Mouse (Mus musculus): ENCODE results near the gene Pla2g5.
"Not testable (repeated sequence)": the region's sequence is repeated elsewhere in the genome, so short reads cannot be mapped to it uniquely, and the experiment has no call there.

The Pla2g5 gene

GRCm38 (mm10) chr4:138863344-138863998 is at the start of gene Pla2g5:
Pla2g5 (minus strand) TSS chr4:138863482.
- no peaks in the 10 kb centered on the region for H3K36me3 ChIP-seq (ENCODE audit: control insufficient read depth, insufficient read depth, low read length, poor library complexity, severe bottlenecking)
- peak; percentile 15 for DNase-seq (ENCODE audit: low read depth, low spot score)
- H3K27me3 ChIP-seq (ENCODE audit: control insufficient read depth, insufficient read depth, low read length, poor library complexity, severe bottlenecking) = 0 out of 2 replicates have a peak, but pooled peaks cover 2% of the 10 kb centered on the region

DNA sequence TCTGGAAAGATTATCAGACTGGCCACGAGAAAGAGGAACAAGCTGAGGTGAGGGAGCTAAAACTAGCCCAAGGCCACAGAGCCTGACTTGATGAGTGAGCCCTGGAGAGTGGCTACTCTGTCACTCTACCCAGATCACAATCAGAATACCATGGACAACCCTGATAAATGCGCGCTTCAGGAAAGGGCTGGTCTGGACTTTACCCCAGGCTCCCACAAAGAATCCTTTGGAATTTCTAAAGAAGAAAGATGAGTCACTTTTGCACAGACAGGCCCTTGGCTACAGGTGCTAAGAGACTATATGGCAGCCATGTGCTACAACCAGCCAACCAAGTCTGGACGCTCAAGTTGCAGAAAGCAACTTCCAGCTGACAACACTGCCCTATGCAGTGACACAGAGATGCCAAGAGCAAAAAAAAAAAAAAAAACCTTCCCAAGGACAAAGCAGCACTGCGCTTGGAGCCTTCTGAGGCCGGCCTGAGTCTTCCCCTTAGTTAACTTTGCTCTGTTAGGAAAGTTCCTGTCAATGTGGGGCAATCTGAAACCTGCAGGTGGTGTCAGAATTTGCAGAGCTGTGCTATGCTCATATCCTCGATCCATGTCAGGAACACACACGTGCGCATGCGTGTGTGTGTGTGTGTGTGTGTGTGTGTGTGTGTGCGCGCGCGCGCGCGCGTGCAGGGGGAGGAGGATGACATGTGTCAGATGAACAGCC is 42.5 kb upstream of the Pla2g5 start:
- no peaks in the 10 kb centered on the region for H3K27me3 ChIP-seq (ENCODE audit: control insufficient read depth, insufficient read depth, low read length, poor library complexity, severe bottlenecking)
- no peaks in the 10 kb centered on the region; the same call in none of the 2 replicates for H3K36me3 ChIP-seq (ENCODE audit: control insufficient read depth, insufficient read depth, low read length, poor library complexity, severe bottlenecking)
- no peak for DNase-seq (ENCODE audit: low read depth, low spot score)

DNA sequence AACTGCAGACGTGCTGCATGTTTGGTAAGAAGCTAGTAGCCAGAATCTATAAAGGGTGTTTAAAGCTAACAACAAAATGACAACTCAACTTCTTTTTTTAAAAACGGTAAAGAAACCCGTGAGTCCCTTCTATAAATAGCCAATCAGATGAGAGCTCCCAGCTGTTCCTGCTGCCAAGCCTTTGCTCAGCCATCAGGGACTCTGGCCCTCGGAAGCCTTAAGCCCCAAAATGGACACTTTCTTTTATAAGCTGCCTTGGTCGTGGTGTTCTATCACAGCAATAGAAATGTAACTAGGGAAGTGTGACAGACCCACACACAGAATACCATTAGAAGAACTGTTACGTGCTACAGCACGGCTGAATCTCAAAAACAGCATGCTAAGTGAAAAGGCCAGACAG is 36.1 kb upstream of the Pla2g5 start:
- no peak for DNase-seq (ENCODE audit: low read depth, low spot score)
- peaks cover 10% of the 10 kb centered on the region for H3K36me3 ChIP-seq (ENCODE audit: control insufficient read depth, insufficient read depth, low read length, poor library complexity, severe bottlenecking)
- no peaks in the 10 kb centered on the region for H3K27me3 ChIP-seq (ENCODE audit: control insufficient read depth, insufficient read depth, low read length, poor library complexity, severe bottlenecking)

- not testable (repeated sequence) for H3K27me3 ChIP-seq (ENCODE audit: control insufficient read depth, insufficient read depth, low read length, poor library complexity, severe bottlenecking); DNase-seq (ENCODE audit: low read depth, low spot score)
- peaks cover 10% of the 10 kb centered on the region for H3K36me3 ChIP-seq (ENCODE audit: control insufficient read depth, insufficient read depth, low read length, poor library complexity, severe bottlenecking)
These were observed 30.5 kb upstream of the Pla2g5 start for GRCm38 (mm10) chr4:138893789-138894188.

DNA sequence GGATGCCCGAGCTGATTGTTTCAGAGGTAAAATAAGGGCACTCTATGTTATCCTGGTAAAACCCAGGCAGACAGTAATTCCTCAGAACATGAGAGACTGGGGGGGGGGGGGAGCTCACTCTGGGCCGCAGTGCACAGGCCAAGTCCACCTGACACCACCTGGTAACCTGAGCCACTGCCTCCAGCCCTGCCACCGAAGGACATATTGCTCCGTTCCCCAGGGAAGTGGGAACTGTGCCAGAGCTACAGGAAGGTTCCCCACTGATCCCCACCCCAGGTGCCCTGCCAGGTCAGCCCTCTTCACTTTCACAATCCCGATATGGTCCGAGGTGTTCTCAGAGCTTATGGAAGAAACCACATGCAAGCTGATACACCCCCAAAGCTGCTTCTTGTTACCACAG is 29.4 kb upstream of the Pla2g5 start:
- DNase-seq (ENCODE audit: low read depth, low spot score) = no peak
- Histone ChIP-seq H3K36me3 (ENCODE audit: control insufficient read depth, insufficient read depth, low read length, poor library complexity, severe bottlenecking) (peaks cover 10% of the 10 kb centered on the region), H3K27me3 (ENCODE audit: control insufficient read depth, insufficient read depth, low read length, poor library complexity, severe bottlenecking) (no peaks in the 10 kb centered on the region)

- H3K36me3 ChIP-seq (ENCODE audit: control insufficient read depth, insufficient read depth, low read length, poor library complexity, severe bottlenecking) = no peaks in the 10 kb centered on the region; the same call in 1 of the 2 replicates
These were observed 26.4 kb upstream of the Pla2g5 start for GRCm38 (mm10) chr4:138889635-138890034.

DNA sequence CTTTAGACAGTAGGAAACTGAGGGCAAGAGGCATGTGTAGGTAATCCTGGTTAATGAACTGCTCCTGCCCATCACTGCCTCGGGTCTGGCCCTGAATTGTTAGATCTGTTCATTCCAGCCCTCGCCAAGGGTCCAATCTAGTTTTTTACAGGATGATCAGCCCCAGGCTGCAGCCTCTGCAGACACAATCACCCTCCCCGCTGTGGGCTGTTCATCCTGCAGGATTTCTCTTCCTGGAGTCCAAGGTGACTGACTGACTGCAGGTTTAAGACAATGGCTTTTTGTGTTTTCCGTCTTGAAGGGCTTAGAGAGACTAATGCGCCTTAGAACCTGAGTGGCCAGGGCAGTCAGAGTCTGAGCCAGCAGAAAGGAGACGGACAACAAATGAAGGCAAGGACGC is 25.9 kb upstream of the Pla2g5 start:
- H3K27me3 ChIP-seq (ENCODE audit: control insufficient read depth, insufficient read depth, low read length, poor library complexity, severe bottlenecking) = no peaks in the 10 kb centered on the region; the same call in 1 of the 2 replicates
- no peaks in the 10 kb centered on the region for H3K36me3 ChIP-seq (ENCODE audit: control insufficient read depth, insufficient read depth, low read length, poor library complexity, severe bottlenecking)
- no peak for DNase-seq (ENCODE audit: low read depth, low spot score)

More at GRCm38 (mm10) chr4:138889635-138890034, 26.4 kb upstream of the Pla2g5 start:
- no peaks in the 10 kb centered on the region; the same call in 1 of the 2 replicates for H3K27me3 ChIP-seq (ENCODE audit: control insufficient read depth, insufficient read depth, low read length, poor library complexity, severe bottlenecking)
- DNase-seq (ENCODE audit: low read depth, low spot score) = no peak

DNA sequence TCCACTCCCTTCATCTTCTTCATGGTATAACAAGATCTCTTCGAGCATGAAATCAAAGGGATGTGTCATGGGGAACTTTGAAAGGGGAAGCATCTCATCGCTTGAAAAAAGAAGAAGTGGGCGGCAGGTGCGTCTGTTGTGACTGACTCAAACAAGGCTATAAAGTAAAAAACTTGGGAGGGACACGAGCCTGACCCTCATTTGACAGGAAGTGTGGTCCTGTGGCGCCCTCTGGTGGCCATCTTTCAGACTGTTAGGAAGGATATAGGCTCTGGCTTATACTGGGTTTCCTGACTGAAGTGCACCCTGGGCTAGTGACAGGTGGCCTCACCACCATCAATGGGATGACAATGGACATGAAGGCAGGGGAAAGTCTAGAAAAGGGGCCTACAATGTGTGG is 21.0 kb upstream of the Pla2g5 start:
- Histone ChIP-seq H3K27me3 (ENCODE audit: control insufficient read depth, insufficient read depth, low read length, poor library complexity, severe bottlenecking) (no peaks in the 10 kb centered on the region; the same call in 1 of the 2 replicates), H3K36me3 (ENCODE audit: control insufficient read depth, insufficient read depth, low read length, poor library complexity, severe bottlenecking) (no peaks in the 10 kb centered on the region)
- DNase-seq (ENCODE audit: low read depth, low spot score) = peak; percentile 93

GRCm38 (mm10) chr4:138882179-138882578 is 18.9 kb upstream of the Pla2g5 start:
- Histone ChIP-seq H3K36me3 (ENCODE audit: control insufficient read depth, insufficient read depth, low read length, poor library complexity, severe bottlenecking) (no peaks in the 10 kb centered on the region), H3K27me3 (ENCODE audit: control insufficient read depth, insufficient read depth, low read length, poor library complexity, severe bottlenecking) (no peaks in the 10 kb centered on the region; the same call in 1 of the 2 replicates)
- DNase-seq (ENCODE audit: low read depth, low spot score) = no peak

- H3K36me3 ChIP-seq (ENCODE audit: control insufficient read depth, insufficient read depth, low read length, poor library complexity, severe bottlenecking) = no peaks in the 10 kb centered on the region
- no peak for DNase-seq (ENCODE audit: low read depth, low spot score)
- H3K27me3 ChIP-seq (ENCODE audit: control insufficient read depth, insufficient read depth, low read length, poor library complexity, severe bottlenecking) = no peaks in the 10 kb centered on the region
These were observed 17.7 kb upstream of the Pla2g5 start for GRCm38 (mm10) chr4:138880811-138881584.

GRCm38 (mm10) chr4:138879808-138880207 is 16.5 kb upstream of the Pla2g5 start:
- Histone ChIP-seq H3K27me3 (ENCODE audit: control insufficient read depth, insufficient read depth, low read length, poor library complexity, severe bottlenecking) (no peaks in the 10 kb centered on the region), H3K36me3 (ENCODE audit: control insufficient read depth, insufficient read depth, low read length, poor library complexity, severe bottlenecking) (no peaks in the 10 kb centered on the region)
- DNase-seq (ENCODE audit: low read depth, low spot score) = no peak

- H3K27me3 ChIP-seq (ENCODE audit: control insufficient read depth, insufficient read depth, low read length, poor library complexity, severe bottlenecking) = no peaks in the 10 kb centered on the region
- no peaks in the 10 kb centered on the region for H3K36me3 ChIP-seq (ENCODE audit: control insufficient read depth, insufficient read depth, low read length, poor library complexity, severe bottlenecking)
- no peak for DNase-seq (ENCODE audit: low read depth, low spot score)
These were observed 15.5 kb upstream of the Pla2g5 start for GRCm38 (mm10) chr4:138878783-138879182.

DNA sequence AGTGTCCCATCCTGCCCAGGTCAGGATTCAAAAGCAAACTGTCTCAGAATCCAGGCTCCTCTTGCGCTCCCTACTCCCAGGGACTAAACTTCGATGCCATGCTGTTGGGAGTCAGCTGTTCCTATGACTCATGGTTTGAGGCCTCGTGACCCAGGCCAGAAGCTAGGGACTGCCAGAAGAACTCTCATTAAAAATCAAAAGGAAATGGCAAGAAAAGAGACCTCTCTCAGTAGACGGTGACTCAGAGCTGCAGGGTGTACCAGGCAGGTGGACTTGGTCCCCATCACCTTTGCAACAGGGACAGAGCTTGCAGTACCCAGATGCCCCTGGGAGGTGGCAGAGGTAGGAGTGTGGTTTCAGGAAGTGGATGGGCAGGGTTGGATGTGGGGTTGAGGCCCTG is 14.4 kb upstream of the Pla2g5 start, which contains the start of gene Pla2g2e:
Gene Pla2g2e (plus strand): TSS at position 212 of the 400 bp plus-strand sequence.
- H3K36me3 ChIP-seq (ENCODE audit: control insufficient read depth, insufficient read depth, low read length, poor library complexity, severe bottlenecking) = no peaks in the 10 kb centered on the region
- no peaks in the 10 kb centered on the region for H3K27me3 ChIP-seq (ENCODE audit: control insufficient read depth, insufficient read depth, low read length, poor library complexity, severe bottlenecking)
- no peak for DNase-seq (ENCODE audit: low read depth, low spot score)

GRCm38 (mm10) chr4:138875986-138876385 is 12.7 kb upstream of the Pla2g5 start:
- Histone ChIP-seq H3K36me3 (ENCODE audit: control insufficient read depth, insufficient read depth, low read length, poor library complexity, severe bottlenecking) (no peaks in the 10 kb centered on the region), H3K27me3 (ENCODE audit: control insufficient read depth, insufficient read depth, low read length, poor library complexity, severe bottlenecking) (no peaks in the 10 kb centered on the region)
- DNase-seq (ENCODE audit: low read depth, low spot score) = no peak

- H3K36me3 ChIP-seq (ENCODE audit: control insufficient read depth, insufficient read depth, low read length, poor library complexity, severe bottlenecking); DNase-seq (ENCODE audit: low read depth, low spot score); H3K27me3 ChIP-seq (ENCODE audit: control insufficient read depth, insufficient read depth, low read length, poor library complexity, severe bottlenecking): not testable (repeated sequence)
These were observed 12.0 kb upstream of the Pla2g5 start for GRCm38 (mm10) chr4:138875275-138875674.
